Mouse (Mus musculus): ENCODE data around the gene Barhl1. TPM values are rescaled to one million over a fixed set of nuclear protein-coding genes. Genes with fewer than 3 reads are reported as not detected.

The Barhl1 gene
- total RNA-seq, 2 experiments from 2014 or later, result not detected

DNA sequence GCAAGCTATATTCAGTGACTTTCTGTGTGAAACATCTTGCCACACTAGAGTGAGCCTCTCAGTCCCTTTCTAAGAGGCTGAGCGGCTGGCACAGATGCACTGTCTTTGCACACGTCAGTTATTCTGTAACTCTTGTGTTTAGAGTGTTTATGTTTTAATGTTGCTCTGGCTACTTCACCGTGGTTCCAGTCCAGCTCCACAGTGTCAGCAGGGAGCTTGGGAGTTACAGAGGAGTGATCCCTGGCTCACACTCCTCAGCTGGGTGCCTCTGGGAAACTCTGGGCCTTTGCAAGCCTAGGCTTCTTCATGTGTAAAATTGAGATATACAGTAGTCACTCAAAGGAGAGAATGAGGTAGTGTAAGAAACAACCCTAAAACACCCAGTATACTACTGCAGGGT lies 34.4 kb downstream of the Barhl1 start:
- DNase-seq, result no peak
- intact Hi-C loops (cut with DNase I; ENCODE audit: low total_unique reads), result no loop called here

DNA sequence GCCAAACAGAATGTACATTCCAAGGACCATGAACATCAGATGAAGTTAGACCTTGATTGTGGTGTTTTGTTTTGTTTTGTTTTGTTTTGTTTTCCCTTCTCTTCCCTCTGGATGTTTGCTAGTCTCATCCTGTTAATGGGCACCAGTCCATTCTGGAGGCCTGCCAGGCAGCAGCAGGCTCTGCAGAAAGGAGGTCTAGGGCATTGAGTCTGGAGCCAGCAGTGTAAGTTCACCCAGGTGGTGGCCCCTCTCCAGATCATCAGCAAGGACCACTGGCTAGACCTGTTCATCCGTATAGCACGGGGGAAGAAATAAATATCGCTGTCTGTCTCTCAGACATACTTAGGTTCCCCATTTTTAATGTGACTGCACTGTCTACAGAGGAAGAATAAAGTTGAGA lies 35.2 kb downstream of the Barhl1 start:
- intact Hi-C loops (cut with DNase I; ENCODE audit: low total_unique reads), result no loop called here
- peak; percentile 24 for DNase-seq

GRCm38 (mm10) chr2:28875554-28875953 lies 40.9 kb downstream of the Barhl1 start:
- intact Hi-C loops (cut with DNase I; ENCODE audit: low total_unique reads), result no loop called here
- no peak for DNase-seq

DNA sequence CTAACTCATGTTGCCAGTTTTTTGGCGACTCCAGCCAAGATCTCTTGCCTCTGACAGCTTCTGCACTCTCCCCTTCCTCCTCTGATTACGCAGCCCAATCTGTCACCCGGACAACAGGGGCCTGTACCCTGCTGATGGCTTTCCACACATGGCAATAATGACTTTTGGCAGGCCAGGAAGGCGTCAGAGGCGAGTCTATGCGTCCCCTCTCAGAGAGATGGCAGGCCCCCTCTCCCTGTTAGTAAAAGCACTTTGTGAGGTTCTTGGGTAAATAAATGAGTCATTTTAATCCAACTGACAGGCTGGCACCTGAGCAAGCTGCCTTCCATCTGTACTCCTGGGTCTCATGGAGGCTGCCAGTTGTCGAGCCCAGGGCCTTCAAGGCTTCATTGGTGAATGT lies 49.0 kb downstream of the Barhl1 start:
- intact Hi-C loops (cut with DNase I; ENCODE audit: low total_unique reads), result no loop called here
- DNase-seq, result no peak

GRCm38 (mm10) chr2:28863857-28864256 lies 52.6 kb downstream of the Barhl1 start:
- intact Hi-C loops (cut with DNase I; ENCODE audit: low total_unique reads), result no loop called here
- no peak for DNase-seq

- no peak for DNase-seq
- intact Hi-C loops (cut with DNase I; ENCODE audit: low total_unique reads), result no loop called here
Measured at GRCm38 (mm10) chr2:28860678-28861423, 55.6 kb downstream of the Barhl1 start.

DNA sequence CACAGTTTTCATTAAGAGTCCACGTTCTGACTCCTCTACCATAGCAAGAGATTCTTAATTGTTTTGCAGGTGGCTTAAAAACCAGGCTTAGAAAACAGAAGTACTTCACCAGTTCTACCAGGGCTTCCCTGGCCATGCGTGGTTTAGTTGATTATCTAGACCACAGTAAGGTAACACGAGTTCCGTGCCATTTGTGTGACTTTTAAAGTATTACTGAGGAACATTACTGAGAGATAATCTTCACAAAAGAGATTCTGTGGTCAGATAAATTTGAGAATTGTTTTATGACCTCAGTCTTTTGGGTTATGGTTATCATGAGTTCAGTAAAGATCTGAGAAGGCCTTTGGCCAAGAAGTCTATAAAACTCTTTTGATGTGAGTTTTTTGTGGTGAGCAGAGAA lies 57.2 kb downstream of the Barhl1 start:
- intact Hi-C loops (cut with DNase I; ENCODE audit: low total_unique reads), result no loop called here
- DNase-seq, result no peak

Other genes with a start within 250 kb of the Barhl1 start
- gene Spaca9, start 216.9 kb downstream of the Barhl1 start, total RNA-seq (2021), result not detected
- gene Ak8, start 216.5 kb downstream of the Barhl1 start, total RNA-seq (2021), result not detected
- 10 to 100 TPM; 12.9 to 13.7 TPM for gene Gtf3c4, start 76.3 kb downstream of the Barhl1 start, total RNA-seq (2021)
- gene Ddx31, start 76.3 kb downstream of the Barhl1 start, total RNA-seq (2021), result 1 to 10 TPM; 2.7 to 4.5 TPM
- not detected for gene Cfap77, start 138.4 kb upstream of the Barhl1 start, total RNA-seq (2021)
- 1 to 10 TPM; 3.2 to 3.5 TPM for gene Ttf1, start 143.6 kb upstream of the Barhl1 start, total RNA-seq (2021)
- gene Setx, start 207.5 kb upstream of the Barhl1 start, total RNA-seq (2021), result 10 to 100 TPM; 19.2 to 24.1 TPM

Data from gastrocnemius, postnatal 14 days (tissue).